Mouse (Mus musculus): ENCODE data around the gene Slc30a5. TPM values are rescaled to one million over a fixed set of nuclear protein-coding genes. Genes with fewer than 3 reads are reported as not detected.

Gene Slc30a5
- polyA plus RNA-seq, 1 experiment from 2014 or later, result 62.0 TPM

DNA sequence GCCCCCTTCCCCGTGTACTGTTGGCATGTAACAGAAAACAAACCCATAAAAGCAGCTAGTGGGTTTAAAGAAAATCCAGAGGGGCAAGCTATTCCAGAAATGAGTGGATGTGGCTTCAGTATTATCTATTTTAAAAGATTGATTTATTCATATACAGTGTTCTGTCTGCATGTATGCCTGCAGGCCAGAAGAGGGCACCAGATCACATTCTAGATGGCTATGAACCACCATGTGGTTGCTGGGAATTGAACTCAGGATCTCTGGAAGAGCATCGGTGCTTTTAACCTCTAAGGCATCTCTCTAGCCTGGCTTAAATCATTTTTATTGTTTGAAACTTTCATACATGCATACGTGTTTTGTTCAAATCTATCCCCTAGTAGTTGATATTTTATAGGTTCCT is 19.9 kb upstream of the Slc30a5 start:
- H3K4me3 ChIP-seq (ENCODE audit: low read depth, low read length), result no peak overlapping the region
- H3K9me3 ChIP-seq (replicated peaks; ENCODE audit: control insufficient read depth, low read length), result no peaks in the 10 kb centered on the region
- no peaks in the 10 kb centered on the region for H3K27me3 ChIP-seq (ENCODE audit: control insufficient read depth, insufficient read depth, low read length)
- 70% methylated on average over 3 of the region's 3 CpGs for WGBS
- H3K4me2 ChIP-seq (ENCODE audit: low read depth, low read length), result no peak overlapping the region
- no peaks in the 10 kb centered on the region for H3K4me1 ChIP-seq (ENCODE audit: control insufficient read depth, insufficient read depth, low read length)
- H3K9ac ChIP-seq (replicated peaks; ENCODE audit: low read length), result no peak overlapping the region
- H3K36me3 ChIP-seq (replicated peaks; ENCODE audit: control insufficient read depth, insufficient read depth, low read depth, low read length), result no peaks in the 10 kb centered on the region
- ATAC-seq (replicated peaks; ENCODE audit: insufficient number of reproducible peaks, low FRiP score, low TSS enrichment, low read depth) (no peak), DNase-seq (ENCODE audit: low spot score) (no peak)
- no peak overlapping the region for H3K27ac ChIP-seq (replicated peaks; ENCODE audit: low read depth, low read length)

DNA sequence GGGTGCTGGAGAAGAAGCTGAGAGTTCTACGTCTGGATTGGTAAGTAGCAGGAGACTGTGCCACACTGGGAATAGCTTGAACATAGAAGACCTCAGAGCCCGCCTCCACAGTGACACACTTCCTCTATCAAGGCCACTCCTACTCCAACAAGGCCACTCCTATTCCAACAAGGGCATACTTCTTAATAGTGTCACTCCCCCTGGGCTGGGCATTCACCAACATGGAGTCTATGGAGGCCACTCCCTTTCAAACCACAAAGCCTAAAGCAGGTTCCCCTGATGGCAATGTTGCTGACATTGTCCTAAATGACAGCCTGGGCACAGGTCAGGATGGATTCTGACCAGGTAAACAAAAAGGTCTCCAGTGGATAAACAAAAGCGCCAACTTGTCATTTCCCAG is 15.9 kb upstream of the Slc30a5 start:
- Histone ChIP-seq H3K4me3 (ENCODE audit: low read depth, low read length) (no peak overlapping the region), H3K27me3 (ENCODE audit: control insufficient read depth, insufficient read depth, low read length) (no peaks in the 10 kb centered on the region)
- DNase-seq (ENCODE audit: low spot score), result no peak

DNA sequence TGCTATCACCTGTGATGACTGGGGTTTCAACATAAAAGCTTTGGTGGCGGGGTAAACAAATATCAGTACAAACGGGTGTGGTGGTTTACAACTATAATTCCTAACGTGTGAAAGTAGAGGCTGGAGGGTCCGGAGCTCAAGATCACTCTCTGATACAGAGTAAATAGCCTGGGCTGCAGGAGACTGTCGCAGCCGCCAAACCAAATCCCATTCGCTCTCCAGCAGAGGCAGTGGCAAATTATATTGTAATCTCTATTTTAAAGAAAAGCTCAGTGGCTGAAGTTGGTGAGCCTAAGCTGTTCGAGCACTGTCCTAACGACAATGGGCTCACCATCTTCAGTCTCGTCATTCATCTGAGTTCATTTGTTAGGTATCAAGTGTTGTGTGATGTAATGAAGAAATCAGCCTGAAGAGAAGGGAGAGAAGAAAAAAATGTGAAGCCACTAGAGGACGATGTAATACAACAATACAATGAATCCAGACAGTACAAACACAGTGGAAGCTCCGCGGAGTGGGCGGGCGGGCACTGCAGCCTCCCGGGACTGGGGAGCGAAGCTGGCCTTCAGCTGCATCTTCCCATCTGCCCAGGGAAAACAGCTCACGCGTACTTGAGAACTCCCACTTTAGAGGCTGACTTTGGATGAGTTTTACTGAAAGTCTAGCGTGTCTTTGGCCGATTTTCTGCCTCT is 13.8 kb upstream of the Slc30a5 start:
- Histone ChIP-seq H3K9me3 (replicated peaks; ENCODE audit: control insufficient read depth, low read length) (no peaks in the 10 kb centered on the region), H3K4me1 (ENCODE audit: control insufficient read depth, insufficient read depth, low read length) (no peaks in the 10 kb centered on the region), H3K4me2 (ENCODE audit: low read depth, low read length) (no peak overlapping the region), H3K9ac (replicated peaks; ENCODE audit: low read length) (no peak overlapping the region), H3K36me3 (replicated peaks; ENCODE audit: control insufficient read depth, insufficient read depth, low read depth, low read length) (no peaks in the 10 kb centered on the region), H3K27ac (replicated peaks; ENCODE audit: low read depth, low read length) (no peak overlapping the region), H3K27me3 (ENCODE audit: control insufficient read depth, insufficient read depth, low read length) (no peaks in the 10 kb centered on the region), H3K4me3 (ENCODE audit: low read depth, low read length) (no peak overlapping the region)
- WGBS, result 57% methylated on average over 21 of the region's 21 CpGs
- ATAC-seq (replicated peaks; ENCODE audit: insufficient number of reproducible peaks, low FRiP score, low TSS enrichment, low read depth) (no peak), DNase-seq (ENCODE audit: low spot score) (no peak)

More for the DNA sequence above, 15.9 kb upstream of the Slc30a5 start:
- no peak for ATAC-seq (replicated peaks; ENCODE audit: insufficient number of reproducible peaks, low FRiP score, low TSS enrichment, low read depth)
- WGBS, result 89% methylated on average over 3 of the region's 3 CpGs
- Histone ChIP-seq H3K9me3 (replicated peaks; ENCODE audit: control insufficient read depth, low read length) (no peaks in the 10 kb centered on the region), H3K36me3 (replicated peaks; ENCODE audit: control insufficient read depth, insufficient read depth, low read depth, low read length) (no peaks in the 10 kb centered on the region), H3K9ac (replicated peaks; ENCODE audit: low read length) (no peak overlapping the region), H3K27ac (replicated peaks; ENCODE audit: low read depth, low read length) (no peak overlapping the region), H3K4me1 (ENCODE audit: control insufficient read depth, insufficient read depth, low read length) (no peaks in the 10 kb centered on the region), H3K4me2 (ENCODE audit: low read depth, low read length) (no peak overlapping the region)

DNA sequence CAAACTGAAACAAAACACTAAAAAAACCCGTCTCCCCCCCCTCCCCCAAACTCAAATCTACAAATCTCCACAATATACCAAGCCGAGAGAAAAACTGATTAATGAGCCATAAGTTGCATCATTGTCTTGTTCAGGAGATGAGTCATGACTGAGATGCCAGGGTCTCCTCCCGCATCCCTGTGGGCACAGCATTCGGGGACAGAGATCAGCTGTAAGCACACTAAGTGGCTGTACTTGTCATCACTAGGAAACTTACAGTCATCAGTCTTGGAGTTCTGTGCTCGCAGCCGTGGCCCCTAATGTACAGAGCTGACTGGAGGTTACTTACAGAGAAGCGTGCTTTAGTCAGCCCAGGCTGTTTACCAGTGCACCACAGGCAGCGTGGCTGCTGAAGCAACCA is 13.0 kb upstream of the Slc30a5 start:
- H3K27me3 ChIP-seq (ENCODE audit: control insufficient read depth, insufficient read depth, low read length), result no peaks in the 10 kb centered on the region

DNA sequence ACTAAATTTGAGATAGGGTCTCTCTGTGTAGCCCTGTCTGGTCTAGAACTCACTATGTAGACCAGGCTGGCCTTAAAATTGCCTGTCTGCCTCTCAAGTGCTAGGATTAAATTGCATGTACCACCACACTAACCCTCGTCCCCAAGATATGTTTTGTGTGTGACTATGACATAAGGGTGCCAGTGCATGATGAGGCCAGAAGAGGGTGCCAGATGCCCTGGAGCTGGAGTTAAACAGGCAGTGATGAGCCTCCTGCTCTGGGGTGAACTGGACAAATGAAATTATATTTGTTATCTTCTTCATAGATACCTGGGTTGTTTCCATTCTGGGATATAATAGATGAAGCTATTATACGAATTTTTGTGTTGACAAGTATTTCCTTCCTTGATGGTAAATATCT is 10.7 kb upstream of the Slc30a5 start:
- Histone ChIP-seq H3K9ac (replicated peaks; ENCODE audit: low read length) (no peak overlapping the region), H3K4me3 (ENCODE audit: low read depth, low read length) (no peak overlapping the region), H3K4me1 (ENCODE audit: control insufficient read depth, insufficient read depth, low read length) (no peaks in the 10 kb centered on the region), H3K36me3 (replicated peaks; ENCODE audit: control insufficient read depth, insufficient read depth, low read depth, low read length) (no peaks in the 10 kb centered on the region), H3K4me2 (ENCODE audit: low read depth, low read length) (no peak overlapping the region), H3K27ac (replicated peaks; ENCODE audit: low read depth, low read length) (no peak overlapping the region), H3K27me3 (ENCODE audit: control insufficient read depth, insufficient read depth, low read length) (no peaks in the 10 kb centered on the region), H3K9me3 (replicated peaks; ENCODE audit: control insufficient read depth, low read length) (no peaks in the 10 kb centered on the region)
- DNase-seq (ENCODE audit: low spot score) (no peak), ATAC-seq (replicated peaks; ENCODE audit: insufficient number of reproducible peaks, low FRiP score, low TSS enrichment, low read depth) (no peak)
- WGBS, result 87% methylated on average over 2 of the region's 2 CpGs

More for the DNA sequence above, 13.0 kb upstream of the Slc30a5 start:
- no peak for DNase-seq (ENCODE audit: low spot score)
- Histone ChIP-seq H3K36me3 (replicated peaks; ENCODE audit: control insufficient read depth, insufficient read depth, low read depth, low read length) (no peaks in the 10 kb centered on the region), H3K9ac (replicated peaks; ENCODE audit: low read length) (no peak overlapping the region), H3K4me1 (ENCODE audit: control insufficient read depth, insufficient read depth, low read length) (no peaks in the 10 kb centered on the region), H3K27ac (replicated peaks; ENCODE audit: low read depth, low read length) (no peak overlapping the region), H3K4me2 (ENCODE audit: low read depth, low read length) (no peak overlapping the region), H3K4me3 (ENCODE audit: low read depth, low read length) (no peak overlapping the region), H3K9me3 (replicated peaks; ENCODE audit: control insufficient read depth, low read length) (no peaks in the 10 kb centered on the region)
- no peak for ATAC-seq (replicated peaks; ENCODE audit: insufficient number of reproducible peaks, low FRiP score, low TSS enrichment, low read depth)
- WGBS, result 85% methylated on average over 8 of the region's 8 CpGs

DNA sequence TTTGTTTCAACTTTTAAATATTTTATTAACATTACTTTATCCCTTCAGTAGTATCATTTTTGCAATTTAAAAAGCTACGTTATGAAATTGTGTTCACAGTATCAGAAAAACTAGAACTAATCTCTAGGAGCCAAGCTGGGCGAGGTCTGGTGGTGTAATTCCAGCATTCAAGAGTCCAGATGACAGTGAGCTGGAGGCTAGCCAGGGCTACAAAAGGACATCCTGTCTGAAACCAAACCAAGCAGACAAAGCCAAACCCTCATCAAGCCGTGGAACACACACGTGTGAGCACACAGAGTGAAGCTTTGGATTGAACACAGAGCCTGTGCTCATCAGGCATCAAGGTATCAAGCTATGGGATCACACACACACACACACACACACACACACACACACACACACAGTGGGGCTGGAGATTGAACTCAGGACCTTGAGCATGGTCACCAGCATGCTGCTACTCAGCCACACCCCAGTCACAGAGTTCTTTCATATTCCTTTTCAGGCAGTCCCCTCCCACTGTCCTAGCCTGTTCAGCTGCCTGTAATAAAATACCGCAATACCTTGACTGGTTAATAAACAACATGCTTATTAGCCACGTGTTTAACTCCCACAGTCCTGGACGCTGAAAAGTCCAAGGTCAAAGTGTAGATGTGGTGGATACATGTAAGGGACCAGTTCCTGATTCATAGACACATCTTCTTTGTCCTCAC is 9.9 kb upstream of the Slc30a5 start:
- no peak for ATAC-seq (replicated peaks; ENCODE audit: insufficient number of reproducible peaks, low FRiP score, low TSS enrichment, low read depth)
- DNase-seq (ENCODE audit: low spot score), result no peak
- Histone ChIP-seq H3K36me3 (replicated peaks; ENCODE audit: control insufficient read depth, insufficient read depth, low read depth, low read length) (no peaks in the 10 kb centered on the region), H3K4me1 (ENCODE audit: control insufficient read depth, insufficient read depth, low read length) (no peaks in the 10 kb centered on the region), H3K4me2 (ENCODE audit: low read depth, low read length) (no peak overlapping the region), H3K9ac (replicated peaks; ENCODE audit: low read length) (no peak overlapping the region), H3K27me3 (ENCODE audit: control insufficient read depth, insufficient read depth, low read length) (no peaks in the 10 kb centered on the region), H3K4me3 (ENCODE audit: low read depth, low read length) (no peak overlapping the region), H3K9me3 (replicated peaks; ENCODE audit: control insufficient read depth, low read length) (no peaks in the 10 kb centered on the region), H3K27ac (replicated peaks; ENCODE audit: low read depth, low read length) (no peak overlapping the region)
- WGBS, result 78% methylated on average over 7 of the region's 7 CpGs

DNA sequence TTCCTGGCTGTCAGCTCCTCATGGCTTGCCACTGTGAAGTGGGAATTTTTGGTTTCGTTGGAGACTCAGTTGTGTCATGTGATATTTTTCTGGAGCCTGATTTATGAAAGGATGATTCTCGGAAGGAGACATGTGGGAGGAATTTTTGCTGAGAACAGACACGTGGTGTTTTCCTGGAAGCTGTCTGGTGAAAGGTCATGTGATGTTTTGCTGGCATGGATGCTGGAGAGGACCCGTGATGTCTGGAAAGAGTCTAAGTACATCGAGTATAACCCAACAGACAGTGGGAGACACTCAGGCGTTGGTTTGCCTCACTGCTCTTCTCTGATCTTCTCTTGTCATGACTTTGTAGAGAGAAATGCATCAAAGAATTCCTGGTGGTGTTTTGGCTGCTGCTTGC is 8.5 kb upstream of the Slc30a5 start:
- Histone ChIP-seq H3K4me1 (ENCODE audit: control insufficient read depth, insufficient read depth, low read length) (no peaks in the 10 kb centered on the region), H3K27ac (replicated peaks; ENCODE audit: low read depth, low read length) (no peak overlapping the region), H3K9ac (replicated peaks; ENCODE audit: low read length) (no peak overlapping the region), H3K4me3 (ENCODE audit: low read depth, low read length) (no peak overlapping the region), H3K27me3 (ENCODE audit: control insufficient read depth, insufficient read depth, low read length) (no peaks in the 10 kb centered on the region), H3K9me3 (replicated peaks; ENCODE audit: control insufficient read depth, low read length) (no peaks in the 10 kb centered on the region), H3K36me3 (replicated peaks; ENCODE audit: control insufficient read depth, insufficient read depth, low read depth, low read length) (no peaks in the 10 kb centered on the region), H3K4me2 (ENCODE audit: low read depth, low read length) (no peak overlapping the region)
- WGBS, result 79% methylated on average over 6 of the region's 6 CpGs
- DNase-seq (ENCODE audit: low spot score) (no peak), ATAC-seq (replicated peaks; ENCODE audit: insufficient number of reproducible peaks, low FRiP score, low TSS enrichment, low read depth) (no peak)

DNA sequence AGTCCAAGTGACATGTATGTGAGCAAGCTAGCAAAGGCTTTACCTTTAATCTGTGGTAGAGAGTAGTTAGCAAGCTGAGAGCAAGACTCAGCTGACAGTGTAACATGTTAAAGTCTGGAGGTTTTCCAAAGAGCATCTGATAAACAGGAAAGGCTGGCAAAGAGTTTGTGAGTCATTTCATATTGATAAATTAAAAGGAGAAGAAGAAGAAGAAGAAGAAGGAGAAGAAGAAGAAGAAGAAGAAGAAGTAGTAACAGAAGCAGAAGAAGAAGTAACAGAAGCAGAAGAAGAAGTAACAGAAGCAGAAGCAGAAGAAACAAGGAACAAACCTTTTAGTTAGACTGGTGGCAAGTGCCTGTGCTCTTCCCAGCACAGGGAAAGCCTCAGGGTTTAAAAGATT is 1.6 kb upstream of the Slc30a5 start:
- H3K27me3 ChIP-seq (ENCODE audit: control insufficient read depth, insufficient read depth, low read length), result no peaks in the 10 kb centered on the region
- peaks cover 2% of the 10 kb centered on the region; the same call in 1 of the 2 replicates for H3K4me1 ChIP-seq (ENCODE audit: control insufficient read depth, insufficient read depth, low read length)
- H3K36me3 ChIP-seq (replicated peaks; ENCODE audit: control insufficient read depth, insufficient read depth, low read depth, low read length), result no peaks in the 10 kb centered on the region
- H3K9ac ChIP-seq (replicated peaks; ENCODE audit: low read length), result no peak overlapping the region
- H3K9me3 ChIP-seq (replicated peaks; ENCODE audit: control insufficient read depth, low read length), result no peaks in the 10 kb centered on the region
- H3K4me2 ChIP-seq (ENCODE audit: low read depth, low read length), result no peak overlapping the region
- DNase-seq (ENCODE audit: low spot score) (no peak), ATAC-seq (replicated peaks; ENCODE audit: insufficient number of reproducible peaks, low FRiP score, low TSS enrichment, low read depth) (no peak)
- H3K4me3 ChIP-seq (ENCODE audit: low read depth, low read length), result no peak overlapping the region
- no peak overlapping the region for H3K27ac ChIP-seq (replicated peaks; ENCODE audit: low read depth, low read length)

Data from embryonic facial prominence, embryonic 11.5 days (tissue).